Mouse (Mus musculus): ENCODE results near the gene Sfi1. TPM values are rescaled to one million over a fixed set of nuclear protein-coding genes. Genes with fewer than 3 reads are reported as not detected.
"Not testable (repeated sequence)": the region's sequence is repeated elsewhere in the genome, so short reads cannot be mapped to it uniquely, and the experiment has no call there.

The Sfi1 gene
- total RNA-seq, 2 experiments from 2014 or later = 10.4 to 18.0 TPM

- peak; percentile 4; the same call in 1 of the 2 replicates for ATAC-seq (replicated peaks; ENCODE audit: poor library complexity, severe bottlenecking)
Measured at GRCm38 (mm10) chr11:3150003-3150676, 43.1 kb downstream of the Sfi1 start.

GRCm38 (mm10) chr11:3149471-3149870 lies 43.8 kb downstream of the Sfi1 start:
- ATAC-seq (replicated peaks; ENCODE audit: poor library complexity, severe bottlenecking) = not testable (repeated sequence)

GRCm38 (mm10) chr11:3146806-3147205 lies 46.5 kb downstream of the Sfi1 start:
- not testable (repeated sequence) for ATAC-seq (replicated peaks; ENCODE audit: poor library complexity, severe bottlenecking)

- not testable (repeated sequence) for ATAC-seq (replicated peaks; ENCODE audit: poor library complexity, severe bottlenecking)
Measured at GRCm38 (mm10) chr11:3145359-3146165, 47.7 kb downstream of the Sfi1 start.

GRCm38 (mm10) chr11:3143984-3144383 lies 49.3 kb downstream of the Sfi1 start:
- not testable (repeated sequence) for ATAC-seq (replicated peaks; ENCODE audit: poor library complexity, severe bottlenecking)

- peak; percentile 3 for ATAC-seq (replicated peaks; ENCODE audit: poor library complexity, severe bottlenecking)
Measured at GRCm38 (mm10) chr11:3142413-3142812, 50.9 kb downstream of the Sfi1 start.

GRCm38 (mm10) chr11:3140967-3141535 lies 52.2 kb downstream of the Sfi1 start:
- not testable (repeated sequence) for ATAC-seq (replicated peaks; ENCODE audit: poor library complexity, severe bottlenecking)

- ATAC-seq (replicated peaks; ENCODE audit: poor library complexity, severe bottlenecking) = not testable (repeated sequence)
Measured at GRCm38 (mm10) chr11:3138323-3138722, 54.9 kb downstream of the Sfi1 start.

- not testable (repeated sequence) for ATAC-seq (replicated peaks; ENCODE audit: poor library complexity, severe bottlenecking)
Measured at GRCm38 (mm10) chr11:3137279-3137678, 56.0 kb downstream of the Sfi1 start.

GRCm38 (mm10) chr11:3135956-3136355 lies 57.3 kb downstream of the Sfi1 start:
- ATAC-seq (replicated peaks; ENCODE audit: poor library complexity, severe bottlenecking) = not testable (repeated sequence)

- not testable (repeated sequence) for ATAC-seq (replicated peaks; ENCODE audit: poor library complexity, severe bottlenecking)
Measured at GRCm38 (mm10) chr11:3135391-3135790, 57.9 kb downstream of the Sfi1 start.

- ATAC-seq (replicated peaks; ENCODE audit: poor library complexity, severe bottlenecking) = peak; percentile 17
Measured at GRCm38 (mm10) chr11:3133360-3133759, 59.9 kb downstream of the Sfi1 start.

- ATAC-seq (replicated peaks; ENCODE audit: poor library complexity, severe bottlenecking) = peak; percentile 21
Measured at GRCm38 (mm10) chr11:3132957-3133356, 60.3 kb downstream of the Sfi1 start.

GRCm38 (mm10) chr11:3132001-3132400 lies 61.3 kb downstream of the Sfi1 start:
- ATAC-seq (replicated peaks; ENCODE audit: poor library complexity, severe bottlenecking) = peak; percentile 2

- not testable (repeated sequence) for ATAC-seq (replicated peaks; ENCODE audit: poor library complexity, severe bottlenecking)
Measured at GRCm38 (mm10) chr11:3129852-3130251, 63.4 kb downstream of the Sfi1 start.

- ATAC-seq (replicated peaks; ENCODE audit: poor library complexity, severe bottlenecking) = not testable (repeated sequence)
Measured at GRCm38 (mm10) chr11:3129276-3129675, 64.0 kb downstream of the Sfi1 start.

- ATAC-seq (replicated peaks; ENCODE audit: poor library complexity, severe bottlenecking) = peak; percentile 1
Measured at GRCm38 (mm10) chr11:3127303-3127795, 65.9 kb downstream of the Sfi1 start.

- peak; percentile 7 for ATAC-seq (replicated peaks; ENCODE audit: poor library complexity, severe bottlenecking)
Measured at GRCm38 (mm10) chr11:3126478-3127302, 66.6 kb downstream of the Sfi1 start.

- peak; percentile 4 for ATAC-seq (replicated peaks; ENCODE audit: poor library complexity, severe bottlenecking)
Measured at GRCm38 (mm10) chr11:3125922-3126321, 67.3 kb downstream of the Sfi1 start.
